Mouse (Mus musculus): ENCODE measurements at regions not wholly inside any gene's neighbourhood (a gene's known extent, or its start where the extent isn't known, plus 50 kb on each side); places are given as distances from the start of the nearest gene placed in this dataset.

DNA sequence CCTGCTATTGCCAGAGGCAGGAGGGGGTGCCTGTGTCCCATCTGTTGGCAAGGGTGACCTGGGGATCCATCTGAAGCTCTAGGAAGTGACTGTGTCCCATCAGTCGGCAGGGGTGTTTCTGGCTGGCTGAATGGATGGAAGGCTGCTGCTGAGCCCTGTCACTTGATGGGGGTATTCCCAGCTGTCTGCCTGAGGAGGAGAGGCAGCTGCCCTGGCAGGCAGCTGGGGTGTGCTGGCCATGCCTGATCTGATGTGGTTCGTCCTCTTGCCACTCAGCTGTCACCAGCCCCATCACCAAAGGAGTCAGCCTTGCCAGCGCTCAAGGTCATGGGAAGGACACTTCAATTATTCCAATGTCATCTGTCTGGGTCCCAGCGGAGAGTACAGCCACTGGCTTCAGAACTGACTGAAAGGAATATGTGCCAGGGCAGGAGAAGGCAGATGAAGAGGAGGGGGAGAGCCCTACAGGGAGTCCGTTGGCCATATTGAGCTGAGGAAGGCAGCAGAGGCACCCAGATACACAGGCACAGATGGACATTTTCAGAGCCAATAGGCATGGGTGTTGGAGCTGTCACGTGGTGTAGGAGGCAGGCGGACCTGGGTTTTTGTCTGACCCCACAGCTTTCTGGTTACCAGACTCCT lies 89.3 kb downstream of the Efnb1 start:
- H3K9me3 ChIP-seq (ENCODE audit: low read length): no peaks in the 10 kb centered on the region
- no peak overlapping the region for H3K27ac ChIP-seq
- H3K4me3 ChIP-seq (ENCODE audit: low read length): no peak overlapping the region
- no peak overlapping the region for H3K9ac ChIP-seq (replicated peaks; ENCODE audit: low read length)
- no peak overlapping the region for H3K4me2 ChIP-seq (ENCODE audit: low read depth, low read length)
- ATAC-seq (peak; percentile 83), DNase-seq (ENCODE audit: low spot score) (peak; percentile 26)
- TF ChIP-seq CTCF (IDR thresholded peaks at IDR 0.05; ENCODE audit: low read depth): no peak
- peaks cover 7% of the 10 kb centered on the region; the same call in 1 of the 2 replicates for H3K27me3 ChIP-seq (ENCODE audit: insufficient read depth, low read length)
- no peaks in the 10 kb centered on the region for H3K36me3 ChIP-seq (ENCODE audit: insufficient read depth, low read length)
- 53% methylated on average over 7 of the region's 7 CpGs for WGBS
- H3K4me1 ChIP-seq (ENCODE audit: insufficient read depth, low read length): no peaks in the 10 kb centered on the region

DNA sequence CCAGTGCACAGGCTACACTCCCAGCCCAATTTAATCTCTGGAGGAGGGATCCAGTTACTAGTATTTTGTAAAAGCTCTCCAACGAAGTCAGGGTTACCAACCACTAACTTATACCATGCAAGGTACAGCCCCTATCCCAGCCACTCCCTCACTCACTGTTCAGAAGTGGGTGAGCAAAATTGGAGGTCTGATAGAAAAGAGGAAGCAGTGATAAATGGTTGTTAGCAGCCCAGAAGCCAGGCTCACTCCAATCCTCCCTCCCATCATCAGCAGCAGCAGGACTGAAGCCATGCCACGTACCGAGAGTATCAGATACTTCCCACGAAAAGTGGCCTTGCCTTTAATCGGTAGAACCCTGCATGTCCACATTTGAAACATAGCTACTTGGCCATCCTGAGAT lies 86.1 kb downstream of the Efnb1 start:
- 79% methylated on average over 5 of the region's 5 CpGs for WGBS
- ATAC-seq: no peak
- H3K27me3 ChIP-seq (ENCODE audit: insufficient read depth, low read length): no peaks in the 10 kb centered on the region

DNA sequence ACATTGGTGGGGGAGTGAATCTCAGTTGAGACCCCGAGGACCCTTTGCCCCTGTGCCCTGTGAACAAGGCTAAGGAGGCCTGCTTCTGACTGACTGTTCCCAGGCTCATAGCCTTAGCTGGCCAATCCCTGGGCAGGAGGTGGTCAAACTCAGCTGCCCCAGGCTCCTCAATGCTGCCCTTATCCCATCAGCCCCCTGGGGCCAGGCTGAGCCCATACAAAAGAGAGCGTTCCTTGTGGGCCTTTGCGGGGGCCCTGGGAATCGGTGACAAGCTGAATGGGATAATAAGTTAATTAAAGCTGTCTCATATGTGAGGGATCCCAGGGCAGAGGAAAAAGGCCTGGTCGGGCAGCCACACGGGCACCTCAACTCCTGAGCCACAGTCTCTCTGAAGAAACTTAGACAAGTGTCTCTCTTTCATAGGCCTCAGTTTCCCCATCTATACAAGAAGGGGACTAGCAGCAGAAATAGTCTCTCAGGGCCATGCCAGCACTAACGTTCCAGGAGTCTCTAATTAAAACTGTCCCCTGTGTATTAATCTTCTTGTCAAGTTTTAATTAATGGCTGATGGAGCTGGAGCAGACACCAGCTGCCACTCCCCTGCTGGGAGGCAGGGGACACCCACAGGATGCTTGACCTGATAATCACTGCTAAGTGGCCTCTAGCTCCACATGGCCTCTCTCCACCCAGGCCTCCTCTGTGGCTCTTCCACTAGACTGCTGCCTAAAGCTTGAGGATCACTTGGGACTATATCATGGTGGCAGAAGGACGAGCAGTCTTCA lies 84.9 kb downstream of the Efnb1 start:
- Histone ChIP-seq H3K4me2 (ENCODE audit: low read depth, low read length) (no peak overlapping the region), H3K4me1 (ENCODE audit: insufficient read depth, low read length) (no peaks in the 10 kb centered on the region), H3K36me3 (ENCODE audit: insufficient read depth, low read length) (no peaks in the 10 kb centered on the region), H3K27ac (no peak overlapping the region), H3K4me3 (ENCODE audit: low read length) (no peak overlapping the region), H3K9me3 (ENCODE audit: low read length) (no peaks in the 10 kb centered on the region), H3K9ac (replicated peaks; ENCODE audit: low read length) (no peak overlapping the region), H3K27me3 (ENCODE audit: insufficient read depth, low read length) (no peaks in the 10 kb centered on the region)
- TF ChIP-seq CTCF (IDR thresholded peaks at IDR 0.05; ENCODE audit: low read depth): no peak
- 45% methylated on average over 8 of the region's 8 CpGs for WGBS
- no peak for DNase-seq (ENCODE audit: low spot score)
- no peak for ATAC-seq

More for the DNA sequence above, 86.1 kb downstream of the Efnb1 start:
- no peak for TF ChIP-seq CTCF (IDR thresholded peaks at IDR 0.05; ENCODE audit: low read depth)
- no peak overlapping the region for H3K9ac ChIP-seq (replicated peaks; ENCODE audit: low read length)
- H3K36me3 ChIP-seq (ENCODE audit: insufficient read depth, low read length): no peaks in the 10 kb centered on the region
- H3K4me3 ChIP-seq (ENCODE audit: low read length): no peak overlapping the region
- H3K4me2 ChIP-seq (ENCODE audit: low read depth, low read length): no peak overlapping the region
- DNase-seq (ENCODE audit: low spot score): no peak
- no peaks in the 10 kb centered on the region for H3K9me3 ChIP-seq (ENCODE audit: low read length)
- no peaks in the 10 kb centered on the region for H3K4me1 ChIP-seq (ENCODE audit: insufficient read depth, low read length)
- no peak overlapping the region for H3K27ac ChIP-seq

DNA sequence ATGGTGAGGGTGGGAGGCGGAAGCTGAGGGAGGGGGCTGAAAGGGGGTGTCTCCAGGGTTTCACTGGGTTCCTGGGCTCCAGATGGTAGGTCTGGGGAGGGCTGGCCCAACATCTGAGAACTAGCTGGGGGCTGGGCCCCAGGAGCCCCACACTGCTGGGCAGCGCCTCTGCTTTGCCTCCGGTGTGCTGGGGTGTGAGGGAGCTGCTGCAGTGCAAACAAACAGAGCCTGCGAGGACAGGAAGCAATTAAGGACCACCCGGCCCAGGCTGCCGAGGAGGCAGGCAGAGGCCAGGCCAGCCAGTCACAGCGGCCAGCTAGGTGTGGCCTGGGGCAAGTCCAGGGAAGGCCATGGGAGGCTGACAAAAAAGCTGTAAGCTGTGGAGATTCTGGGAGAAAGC lies 82.3 kb downstream of the Efnb1 start:
- Histone ChIP-seq H3K36me3 (ENCODE audit: insufficient read depth, low read length) (no peaks in the 10 kb centered on the region), H3K9me3 (ENCODE audit: low read length) (no peaks in the 10 kb centered on the region), H3K27ac (no peak overlapping the region), H3K4me1 (ENCODE audit: insufficient read depth, low read length) (no peaks in the 10 kb centered on the region), H3K9ac (replicated peaks; ENCODE audit: low read length) (no peak overlapping the region), H3K27me3 (ENCODE audit: insufficient read depth, low read length) (no peaks in the 10 kb centered on the region), H3K4me3 (ENCODE audit: low read length) (no peak overlapping the region), H3K4me2 (ENCODE audit: low read depth, low read length) (no peak overlapping the region)
- no peak for TF ChIP-seq CTCF (IDR thresholded peaks at IDR 0.05; ENCODE audit: low read depth)
- ATAC-seq (no peak), DNase-seq (ENCODE audit: low spot score) (no peak)
- 54% methylated on average over 7 of the region's 7 CpGs for WGBS

DNA sequence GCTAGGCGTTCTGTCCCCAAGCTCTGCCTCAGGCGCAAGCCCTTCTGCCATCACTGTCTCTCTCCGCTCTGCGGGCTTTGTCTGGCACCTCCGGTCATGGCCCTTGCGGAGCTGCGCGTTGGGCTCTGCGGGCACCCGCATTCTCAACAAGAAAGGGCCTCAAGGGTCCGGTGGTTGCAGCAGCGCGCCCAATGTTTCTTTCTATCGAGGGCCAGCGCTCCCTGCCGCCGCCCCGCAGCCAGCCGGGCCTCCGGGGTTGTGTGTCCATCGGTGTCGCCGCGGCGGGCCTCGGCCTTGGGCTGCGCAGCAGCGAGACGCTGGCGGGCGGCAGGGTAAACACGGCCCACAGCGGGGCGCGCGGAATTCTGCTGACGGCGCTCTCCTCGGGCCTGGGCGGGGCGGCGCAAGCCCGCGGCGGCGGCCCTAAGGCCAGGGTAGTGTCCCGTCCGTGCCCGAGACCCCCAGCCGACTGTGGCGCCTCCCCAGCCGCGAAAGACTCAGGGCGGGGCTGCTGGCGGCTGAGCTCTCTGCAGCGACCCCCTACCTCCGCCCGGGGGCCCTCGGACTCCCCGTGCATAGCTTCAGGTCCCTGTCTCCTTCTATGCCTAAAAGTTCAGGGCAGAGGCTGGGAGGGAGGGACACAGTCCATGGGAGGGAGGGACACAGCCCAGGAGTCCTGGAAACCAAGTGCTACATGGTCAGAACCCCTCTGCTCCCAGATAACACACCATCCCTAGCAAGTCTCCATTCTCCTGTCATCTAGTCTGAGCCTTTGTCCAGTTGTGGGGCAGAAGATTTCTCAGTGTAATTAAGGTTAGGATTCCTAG lies 80.9 kb downstream of the Efnb1 start:
- Histone ChIP-seq H3K4me2 (ENCODE audit: low read depth, low read length) (peak overlapping the region; percentile 52), H3K36me3 (ENCODE audit: insufficient read depth, low read length) (no peaks in the 10 kb centered on the region), H3K9ac (replicated peaks; ENCODE audit: low read length) (peak overlapping the region; percentile 45), H3K4me1 (ENCODE audit: insufficient read depth, low read length) (no peaks in the 10 kb centered on the region), H3K4me3 (ENCODE audit: low read length) (peak overlapping the region; percentile 25), H3K27me3 (ENCODE audit: insufficient read depth, low read length) (no peaks in the 10 kb centered on the region), H3K9me3 (ENCODE audit: low read length) (no peaks in the 10 kb centered on the region), H3K27ac (no peak overlapping the region)
- ATAC-seq: peak; percentile 75
- no peak for TF ChIP-seq CTCF (IDR thresholded peaks at IDR 0.05; ENCODE audit: low read depth)
- peak; percentile 48 for DNase-seq (ENCODE audit: low spot score)
- 24% methylated on average over 59 of the region's 60 CpGs for WGBS

DNA sequence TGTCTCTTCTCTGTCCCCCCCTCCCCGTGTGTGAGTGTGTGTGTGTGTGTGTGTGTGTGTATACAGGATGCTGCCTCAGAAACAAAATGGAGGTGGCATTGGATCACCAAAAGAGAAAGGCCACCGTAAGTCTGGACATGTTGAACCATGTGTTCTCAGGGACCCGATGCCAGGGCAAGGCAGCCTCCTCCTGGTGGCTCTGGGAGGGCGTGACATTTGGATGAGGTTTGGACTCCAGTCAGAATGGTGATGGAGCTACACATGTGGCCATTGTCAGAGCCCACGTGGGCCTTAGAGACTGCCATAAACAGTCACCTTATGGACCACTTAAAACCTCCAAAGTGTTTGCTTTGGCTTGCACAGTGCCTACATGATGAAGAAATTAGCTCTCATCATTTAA lies 80.0 kb downstream of the Efnb1 start:
- 0 out of 2 replicates have a peak, but pooled peaks have one; percentile 7 for TF ChIP-seq CTCF (IDR thresholded peaks at IDR 0.05; ENCODE audit: low read depth)
- peak; percentile 12 for DNase-seq (ENCODE audit: low spot score)
- Histone ChIP-seq H3K27me3 (ENCODE audit: insufficient read depth, low read length) (no peaks in the 10 kb centered on the region), H3K4me2 (ENCODE audit: low read depth, low read length) (no peak overlapping the region), H3K9me3 (ENCODE audit: low read length) (no peaks in the 10 kb centered on the region), H3K27ac (no peak overlapping the region), H3K36me3 (ENCODE audit: insufficient read depth, low read length) (no peaks in the 10 kb centered on the region), H3K4me3 (ENCODE audit: low read length) (no peak overlapping the region), H3K4me1 (ENCODE audit: insufficient read depth, low read length) (no peaks in the 10 kb centered on the region), H3K9ac (replicated peaks; ENCODE audit: low read length) (no peak overlapping the region)
- ATAC-seq: no peak
- whole genome bisulfite sequencing: 54% methylated on average over 5 of the region's 5 CpGs
